Mouse (Mus musculus): ENCODE results near the gene Junb.
A peak's percentile ranks its signal among the peaks of the same experiment; 100 is the strongest.

DNA sequence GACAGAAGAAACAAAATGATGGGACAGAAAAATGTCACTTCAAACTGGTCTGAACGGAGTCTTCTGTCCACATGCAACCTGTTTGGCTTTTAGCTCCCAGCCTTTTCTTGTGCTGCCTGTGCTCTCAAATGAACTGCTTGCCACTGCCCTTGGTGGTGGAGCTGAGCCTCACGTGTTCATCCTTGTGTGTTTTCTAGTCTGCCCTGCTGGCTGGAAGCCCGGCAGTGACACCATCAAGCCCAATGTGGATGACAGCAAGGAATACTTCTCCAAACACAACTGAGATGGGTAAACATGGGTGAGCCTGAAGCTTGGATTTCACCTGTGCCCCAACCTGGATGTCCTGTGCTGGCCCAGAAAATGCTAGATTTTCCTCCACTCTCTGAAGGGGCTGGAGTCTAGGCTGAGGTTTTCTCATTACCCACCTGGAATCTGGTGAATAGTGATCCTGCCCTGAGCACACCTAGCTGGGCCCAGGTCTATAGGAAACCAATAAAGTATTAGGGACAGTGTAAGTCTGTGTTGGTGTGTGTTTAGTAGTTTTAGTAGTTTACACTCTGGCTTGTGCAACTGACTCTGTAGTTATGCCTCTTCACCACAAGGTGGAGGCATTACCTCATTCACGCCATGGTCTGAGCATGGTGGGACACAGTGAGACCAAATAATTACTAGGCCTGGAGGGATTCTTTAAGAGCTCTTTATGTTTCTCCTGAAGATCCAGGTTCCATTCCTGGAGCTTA is 4.5 kb downstream of the Junb start:
- TF ChIP-seq CTCF (IDR thresholded peaks at IDR 0.05; ENCODE audit: low read depth, low read length) (peak; percentile 29), EP300 (IDR thresholded peaks at IDR 0.05; ENCODE audit: insufficient read depth, low read depth, low read length) (no peak)

Measured in ES-Bruce4 (cell line).